Mouse (Mus musculus) liver, embryonic 14.5 days (tissue): ENCODE data around the gene Slc35b2.

Experiments
- CTCF ChIP-seq: IDR thresholded peaks from 2 replicates; pipeline ENCODE4 v1.5.1; 2016; ENCODE audit warnings: antibody characterized with exemption, low read depth, control low read depth
- EP300 ChIP-seq: IDR thresholded peaks from 2 replicates; pipeline ENCODE4 v1.6.1; 2016; ENCODE audit warnings: antibody characterized with exemption, low read depth

DNA sequence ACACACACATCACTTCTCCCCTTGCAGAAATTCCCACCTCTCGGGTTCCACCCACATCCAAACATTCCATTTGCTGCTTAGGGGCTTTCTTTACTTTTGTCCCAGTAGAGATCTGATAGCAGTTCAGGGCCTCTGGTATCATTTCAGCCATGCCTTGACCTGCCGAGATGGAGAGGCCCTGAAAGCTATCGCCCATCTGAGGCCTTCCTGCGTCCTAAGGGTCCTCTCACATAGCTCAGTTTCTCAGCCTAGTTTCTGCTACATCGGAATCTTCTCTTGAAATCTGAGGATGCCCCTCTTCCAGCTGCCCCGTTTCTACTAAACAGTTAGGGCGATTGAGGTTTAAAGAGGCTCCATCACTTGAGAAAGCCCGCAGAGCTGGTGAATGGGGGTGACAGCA lies 30.5 kb downstream of the Slc35b2 start:
- no peak for TF ChIP-seq CTCF
- TF ChIP-seq EP300, result no peak
